Mouse (Mus musculus) neutrophil, adult 59 days (primary cell): ENCODE measurements around the gene Ptpn20. TPM values are rescaled to one million over a fixed set of nuclear protein-coding genes. Genes with fewer than 3 reads are reported as not detected.

Experiments
- total RNA-seq, 2 experiments: library from RNA; stranded (reverse); gene quantifications; 1 replicate in 1 of 2; 2 replicates in 1 of 2; pipeline ENCODE4 v1.2.4; 2023

Gene Ptpn20
- total RNA-seq: not detected

GRCm38 (mm10) chr14:33588951-33589350, at the start of gene Ptpn20:
Gene Ptpn20 (plus strand): TSS chr14:33589207.

Other genes starting within 250 kb of the Ptpn20 start
- 10 to 100 TPM; 13.6 to 14.8 TPM for gene Mapk8, start 142.0 kb upstream of the Ptpn20 start, total RNA-seq
- gene Frmpd2, start 117.5 kb upstream of the Ptpn20 start, total RNA-seq: not detected